Mouse (Mus musculus) granulocyte monocyte progenitor cell, adult 5-6 weeks (primary cell): ENCODE data around the gene Lipf. TPM values are rescaled to one million over a fixed set of nuclear protein-coding genes. Genes with fewer than 3 reads are reported as not detected.

Source experiments
- ATAC-seq: replicated peaks from 2 replicates; pipeline ENCODE4 v1.8.0; 2016; ENCODE audit warnings: mild to moderate bottlenecking, moderate TSS enrichment, inconsistent platforms; ENCODE audit not compliant: poor library complexity, severe bottlenecking
- total RNA-seq, 2 experiments: library from RNA; stranded (forward) in 1 of 2; stranded (reverse) in 1 of 2; fragments of 200-712, 200-1000 nt in 1 of 2; fragments of >200 nt in 1 of 2; fragmentation: Nextera tagmentation in 1 of 2; gene quantifications; 2 replicates each; pipeline ENCODE4 v1.2.3; 2014 to 2017

Lipf gene
- total RNA-seq (2014; fragmentation: Nextera tagmentation): not detected in 2 replicates
- not detected in 2 replicates for total RNA-seq (2017)

GRCm38 (mm10) chr19:33960887-33961286, at the start of gene Lipf:
Gene Lipf (plus strand): TSS chr19:33961187.
- ATAC-seq: no peak

DNA sequence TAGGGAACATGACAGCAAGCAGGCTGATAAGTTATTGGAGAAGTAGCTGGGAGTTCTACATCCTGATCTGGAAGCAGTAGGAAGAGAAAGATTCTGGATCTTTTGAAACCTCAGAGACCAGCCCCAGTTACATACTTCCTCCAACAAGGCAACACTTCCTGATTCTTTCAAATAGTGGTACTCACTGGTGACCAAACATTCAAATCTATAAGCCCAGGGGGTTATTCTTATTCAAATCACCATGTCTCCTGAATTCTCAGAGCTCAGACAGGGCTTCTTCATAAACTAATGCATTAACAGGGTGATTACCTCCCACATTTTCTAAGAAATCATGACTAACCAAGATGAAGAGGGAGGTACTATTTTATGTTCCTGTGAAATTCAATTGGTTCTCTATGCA, 36.9 kb upstream of the Lipf start:
- no peak for ATAC-seq

DNA sequence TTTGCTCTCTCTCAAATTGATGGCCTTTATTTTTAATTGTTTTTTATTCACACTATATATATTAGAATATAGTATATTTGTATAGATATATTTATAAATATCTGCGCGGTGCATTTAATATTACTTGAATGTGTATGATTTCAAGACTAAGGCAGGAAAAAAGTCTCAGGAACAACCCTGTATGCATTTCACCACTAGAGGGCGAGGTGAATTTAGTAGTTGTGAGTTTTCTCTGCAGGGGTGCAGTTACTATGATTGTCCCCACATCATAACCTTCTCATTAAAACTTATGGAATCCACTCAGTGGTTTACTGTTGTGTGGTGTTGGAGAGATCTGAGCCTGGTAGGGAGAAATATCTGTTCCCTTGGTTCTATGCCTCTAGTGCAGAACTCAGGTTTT, 18.0 kb downstream of the Lipf start:
- no peak for ATAC-seq

- no peak for ATAC-seq
Measured at GRCm38 (mm10) chr19:33983043-33983442, 22.1 kb downstream of the Lipf start.

- ATAC-seq: no peak
Measured at GRCm38 (mm10) chr19:34008002-34008401, 47.0 kb downstream of the Lipf start, which contains the start of gene Lipk. Gene Lipk (plus strand): TSS chr19:34008290.

DNA sequence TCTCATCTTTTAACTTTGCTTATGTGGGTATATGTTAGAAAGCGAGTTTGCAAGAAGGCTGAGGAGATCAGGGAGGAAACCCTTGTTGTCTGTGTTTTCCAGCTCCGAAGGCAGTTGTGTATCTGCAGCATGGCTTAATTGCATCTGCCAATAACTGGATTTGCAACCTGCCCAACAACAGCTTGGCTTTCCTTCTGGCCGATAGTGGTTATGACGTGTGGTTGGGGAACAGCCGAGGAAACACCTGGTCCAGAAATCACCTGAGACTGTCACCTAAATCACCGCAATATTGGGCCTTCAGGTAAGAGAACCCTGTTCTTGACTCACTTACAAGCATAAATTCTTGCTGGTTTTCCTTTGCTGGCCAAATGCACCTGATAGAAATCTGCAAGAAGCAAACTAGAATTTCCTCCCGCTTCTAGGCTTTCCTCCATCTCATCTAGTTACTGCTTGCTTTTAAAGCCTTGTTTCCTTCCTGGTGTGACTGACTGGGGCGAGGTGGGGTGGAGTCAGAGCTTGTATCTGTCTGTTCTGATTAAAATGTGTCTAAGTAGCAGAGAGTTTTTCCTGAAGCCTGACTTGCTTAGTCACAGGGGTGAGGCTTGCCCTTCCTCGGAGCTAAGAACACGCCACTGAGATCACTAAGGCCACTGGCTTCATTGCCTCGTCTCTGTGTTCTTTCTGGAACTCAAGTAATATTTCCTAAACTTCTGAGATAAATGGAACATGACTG, 60.6 kb downstream of the Lipf start:
- ATAC-seq: no peak

GRCm38 (mm10) chr19:34022759-34023158, 61.8 kb downstream of the Lipf start:
- ATAC-seq: no peak

Other genes starting within 250 kb of the Lipf start
- not detected in 2 replicates for gene Lipo2, start 209.8 kb upstream of the Lipf start, total RNA-seq (2014; fragmentation: Nextera tagmentation)
- not detected in 2 replicates for gene Lipo2, start 209.8 kb upstream of the Lipf start, total RNA-seq (2017)
- gene Lipo3, start 199.2 kb upstream of the Lipf start, total RNA-seq (2014; fragmentation: Nextera tagmentation): 10.9 and 14.2 TPM in 2 replicates
- gene Lipo3, start 199.2 kb upstream of the Lipf start, total RNA-seq (2017): 10.0 and 11.8 TPM in 2 replicates
- gene Lipo1, start 173.7 kb upstream of the Lipf start, total RNA-seq (2014; fragmentation: Nextera tagmentation): not detected in 2 replicates
- gene Lipo1, start 173.7 kb upstream of the Lipf start, total RNA-seq (2017): not detected in 2 replicates
- not detected in 2 replicates for gene Lipk, start 47.1 kb downstream of the Lipf start, total RNA-seq (2014; fragmentation: Nextera tagmentation)
- not detected in 2 replicates for gene Lipk, start 47.1 kb downstream of the Lipf start, total RNA-seq (2017)
- gene Lipn, start 106.2 kb downstream of the Lipf start, total RNA-seq (2014; fragmentation: Nextera tagmentation): not detected in 2 replicates
- gene Lipn, start 106.2 kb downstream of the Lipf start, total RNA-seq (2017): not detected in 2 replicates
- gene Lipm, start 139.7 kb downstream of the Lipf start, total RNA-seq (2014; fragmentation: Nextera tagmentation): not detected in 2 replicates
- not detected in 2 replicates for gene Lipm, start 139.7 kb downstream of the Lipf start, total RNA-seq (2017)
- gene Ankrd22, start 204.9 kb downstream of the Lipf start, total RNA-seq (2014; fragmentation: Nextera tagmentation): 0.26 TPM in 1 of 2 replicates, not detected in the other
- 0.98 and 2.0 TPM in 2 replicates for gene Ankrd22, start 204.9 kb downstream of the Lipf start, total RNA-seq (2017)
- gene Stambpl1, start 231.0 kb downstream of the Lipf start, total RNA-seq (2014; fragmentation: Nextera tagmentation): 12.4 and 34.2 TPM in 2 replicates
- 12.7 and 23.8 TPM in 2 replicates for gene Stambpl1, start 231.0 kb downstream of the Lipf start, total RNA-seq (2017)